9 mouse cellular contexts compared by ENCODE assay signal in the genomic region with DNA sequence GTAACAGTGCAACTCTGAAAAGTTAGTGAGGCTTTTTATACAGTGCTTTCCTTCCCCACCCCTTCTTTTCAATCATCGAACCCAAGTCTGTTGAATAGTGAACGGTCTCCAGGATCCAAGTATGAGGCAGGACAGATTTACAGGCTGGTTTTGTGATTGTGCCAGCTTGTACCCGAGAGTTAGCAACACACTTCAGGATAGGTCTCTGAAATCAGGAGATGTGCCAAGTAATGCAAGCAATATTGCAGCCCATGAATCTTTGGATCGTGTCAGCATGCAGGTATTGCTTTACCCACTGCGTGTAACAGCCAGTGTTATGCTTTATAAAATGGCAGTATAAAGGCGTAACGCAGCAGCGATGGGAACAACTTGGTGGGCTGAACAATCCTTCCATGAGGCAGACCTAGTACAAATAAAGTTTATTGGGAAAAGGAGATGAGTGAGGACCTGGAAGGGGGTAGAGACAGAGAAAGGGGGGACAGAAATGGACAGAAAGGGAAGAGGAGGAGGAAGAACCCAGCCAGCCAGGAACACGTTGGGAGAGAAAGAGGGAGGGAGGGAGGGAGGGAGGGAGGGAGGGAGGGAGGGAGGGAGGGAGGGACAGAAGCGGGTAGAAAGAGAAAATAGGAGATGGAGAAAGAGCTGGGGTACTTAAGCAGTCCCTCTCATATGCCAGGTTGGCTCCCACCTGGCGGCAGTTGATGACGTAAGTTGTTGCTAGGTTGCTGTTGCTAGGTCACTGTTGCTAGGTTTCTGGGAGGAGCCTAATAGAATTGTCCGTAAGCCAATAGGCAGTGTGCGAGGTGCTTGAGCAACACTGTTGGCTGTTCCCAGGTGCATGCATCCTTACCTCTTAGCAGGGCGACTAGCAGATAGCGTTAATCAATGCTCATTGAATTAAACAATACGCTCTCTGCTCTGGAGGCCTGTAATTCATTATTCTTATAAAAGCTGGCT. TPM values are rescaled to one million over a fixed set of nuclear protein-coding genes. Genes with fewer than 3 reads are reported as not detected.
DNase-seq lines count a peak whose midpoint lies in the region; ATAC-seq and TF ChIP-seq lines count a peak whose summit lies in the region.
"Had no signal": no experiment of that assay in that cellular context is flagged by ENCODE, and none has a peak within 500 bp of the region (broad histone marks: within the 10 kb centered on the region; RNA-seq: fewer than 3 reads in every experiment).

No protein-coding gene starts in this region.

- TF ChIP-seq CTCF in lung, postnatal 0 days (IDR thresholded peaks at IDR 0.05), result no peak

- no peak overlapping the region for H3K9ac ChIP-seq in forebrain, embryonic 12.5 days
- H3K9ac ChIP-seq in lung, postnatal 0 days (replicated peaks; ENCODE audit: low read depth), result no peak overlapping the region
- H3K9ac ChIP-seq in stomach, embryonic 14.5 days (replicated peaks; ENCODE audit: low read depth, low read length), result no peak overlapping the region
- H3K9ac ChIP-seq: heart, embryonic 15.5 days had no signal

- peak overlapping the region; percentile 36 for H3K4me2 ChIP-seq in forebrain, embryonic 12.5 days
- H3K4me2 ChIP-seq in lung, postnatal 0 days (replicated peaks; ENCODE audit: low read depth, low read length), result no peak overlapping the region
- H3K4me2 ChIP-seq in stomach, embryonic 14.5 days (replicated peaks; ENCODE audit: low read depth, low read length), result no peak overlapping the region
- H3K4me2 ChIP-seq: heart, embryonic 15.5 days had no signal

- H3K4me3 ChIP-seq in forebrain, embryonic 12.5 days (replicated peaks), result peak overlapping the region; percentile 24; the same call in 1 of the 2 replicates
- no peak overlapping the region for H3K4me3 ChIP-seq in lung, postnatal 0 days (ENCODE audit: low read depth, low read length)
- no peak overlapping the region for H3K4me3 ChIP-seq in stomach, embryonic 14.5 days (ENCODE audit: low read depth, low read length)
- H3K4me3 ChIP-seq: heart, embryonic 15.5 days had no signal

- no peaks in the 10 kb centered on the region for H3K36me3 ChIP-seq in forebrain, embryonic 12.5 days (replicated peaks)
- H3K36me3 ChIP-seq in lung, postnatal 0 days (ENCODE audit: insufficient read depth, low read length), result no peaks in the 10 kb centered on the region
- H3K36me3 ChIP-seq in stomach, embryonic 14.5 days (ENCODE audit: control insufficient read depth, insufficient read depth, low read length), result no peaks in the 10 kb centered on the region
- H3K36me3 ChIP-seq: heart, embryonic 15.5 days had no signal

- peaks cover 27% of the 10 kb centered on the region for H3K4me1 ChIP-seq in forebrain, embryonic 12.5 days
- no peaks in the 10 kb centered on the region for H3K4me1 ChIP-seq in lung, postnatal 0 days (ENCODE audit: insufficient read depth, low read depth, low read length)
- H3K4me1 ChIP-seq in stomach, embryonic 14.5 days (ENCODE audit: control insufficient read depth, insufficient read depth, low read length), result no peaks in the 10 kb centered on the region
- H3K4me1 ChIP-seq: heart, embryonic 15.5 days had no signal

- 44% methylated on average over 16 of the region's 17 CpGs for WGBS in forebrain, embryonic 12.5 days
- WGBS in lung, postnatal 0 days, result 59% methylated on average over 15 of the region's 17 CpGs
- WGBS in stomach, embryonic 14.5 days, result 55% methylated on average over 16 of the region's 17 CpGs

- intact Hi-C loops in heart, postnatal 36 days (cut with DNase I), result no loop called here

- no peaks in the 10 kb centered on the region for H3K9me3 ChIP-seq in forebrain, embryonic 12.5 days
- H3K9me3 ChIP-seq in lung, postnatal 0 days (ENCODE audit: low read length), result no peaks in the 10 kb centered on the region
- no peaks in the 10 kb centered on the region for H3K9me3 ChIP-seq in stomach, embryonic 14.5 days (ENCODE audit: control insufficient read depth, low read depth, low read length)
- H3K9me3 ChIP-seq: heart, embryonic 15.5 days had no signal

- peak; percentile 48 to 56 for DNase-seq in lung, adult 18-20 months
- DNase-seq in lung, postnatal 14 days, result no peak
- DNase-seq in layer of hippocampus, adult 18-20 months (ENCODE audit: low spot score in 2 of 2), result peak; percentile 76 to 85
- DNase-seq in lung, postnatal 0 days (ENCODE audit: low spot score), result peak; percentile 64
- DNase-seq in thymus, adult 18-20 months, result no peak
- no peak for DNase-seq in heart, postnatal 36 days

- H3K27ac ChIP-seq in forebrain, embryonic 12.5 days, result peak overlapping the region; percentile 60; the same call in 1 of the 2 replicates
- H3K27ac ChIP-seq in lung, postnatal 0 days (ENCODE audit: low read length), result no peak overlapping the region
- no peak overlapping the region for H3K27ac ChIP-seq in stomach, embryonic 14.5 days (ENCODE audit: low read length)
- H3K27ac ChIP-seq: heart, embryonic 15.5 days had no signal

- no peak for TF ChIP-seq EP300 in lung, postnatal 0 days (IDR thresholded peaks at IDR 0.05)

- peak; percentile 96 for ATAC-seq in forebrain, embryonic 12.5 days (ENCODE audit: low FRiP score)
- peak; percentile 67 for ATAC-seq in lung, postnatal 0 days
- peak; percentile 74; the same call in 1 of the 2 replicates for ATAC-seq in stomach, embryonic 14.5 days (ENCODE audit: insufficient number of reproducible peaks, insufficient read depth, low FRiP score, low read depth)

- no peaks in the 10 kb centered on the region for H3K27me3 ChIP-seq in forebrain, embryonic 12.5 days
- H3K27me3 ChIP-seq in lung, postnatal 0 days (replicated peaks; ENCODE audit: insufficient read depth, low read length), result no peaks in the 10 kb centered on the region
- no peaks in the 10 kb centered on the region for H3K27me3 ChIP-seq in stomach, embryonic 14.5 days (ENCODE audit: control insufficient read depth, insufficient read depth, low read length)
- H3K27me3 ChIP-seq: heart, embryonic 15.5 days had no signal

RNA-seq across cellular contexts. Expression of gene Gpr156, which starts 22.1 kb away (rescaled TPM):
- 4.6 and 5.4 TPM in 2 replicates for polyA plus RNA-seq in forebrain, embryonic 12.5 days (2016; fragmentation: Nextera tagmentation; extraction: Ambion mirVana)
- total RNA-seq in layer of hippocampus, adult 18-20 months (2021), result under 1 TPM; 0.45 to 0.76 TPM
- polyA plus RNA-seq in lung, postnatal 0 days (2015; fragmentation: Nextera tagmentation; extraction: Ambion mirVana), result 0.26 and 0.32 TPM in 2 replicates
- polyA plus RNA-seq in stomach, embryonic 14.5 days (2014; fragmentation: Nextera tagmentation; extraction: Ambion mirVana), result 0.21 and 0.39 TPM in 2 replicates
- not detected for total RNA-seq in heart, postnatal 36 days (2021)

Comparison
In these comparisons a context has a peak if more than half of its experiments do, and no peak if none do; other contexts are left out.
1. DNase-seq: peak in lung, adult 18-20 months (2 of 2), layer of hippocampus, adult 18-20 months (2 of 2) and lung, postnatal 0 days (single experiment); none in lung, postnatal 14 days (single experiment), thymus, adult 18-20 months (0 of 2) and heart, postnatal 36 days (0 of 2).
2. Peak in every context shown above with its lines, with median percentiles within 50 percentile points of each other: ATAC-seq.